Mouse (Mus musculus) hindbrain, embryonic 16.5 days (tissue): ENCODE measurements around the gene Maneal. TPM values are rescaled to one million over a fixed set of nuclear protein-coding genes. Genes with fewer than 3 reads are reported as not detected.

Source experiments
- ATAC-seq: fragments of 200-750 bp; cut with Nextera tagmentation; 2 replicates; pipeline ENCODE4 v1.8.0; 2017; ENCODE audit warnings: moderate TSS enrichment, moderate library complexity
- H3K27ac ChIP-seq: fragments of 300-500 bp; sonication (generic); 2 replicates; pipeline ENCODE4 v1.5.1; 2014; ENCODE audit warnings: low read depth, mild to moderate bottlenecking, control low read depth, low read length, moderate library complexity
- H3K27me3 ChIP-seq: fragments of 300-500 bp; sonication (generic); replicated peaks from 2 replicates; pipeline ENCODE4 v1.6.1; 2014; ENCODE audit warnings: low read length; ENCODE audit not compliant: control insufficient read depth, insufficient read depth
- H3K36me3 ChIP-seq: fragments of 300-500 bp; sonication (generic); 2 replicates; pipeline ENCODE4 v1.6.1; 2014; ENCODE audit warnings: mild to moderate bottlenecking, low read length, moderate library complexity, mixed read lengths; ENCODE audit not compliant: control insufficient read depth, insufficient read depth
- H3K4me1 ChIP-seq: fragments of 300-500 bp; sonication (generic); 2 replicates; pipeline ENCODE4 v1.6.1; 2014; ENCODE audit warnings: low read depth, low read length; ENCODE audit not compliant: control insufficient read depth, insufficient read depth
- H3K4me2 ChIP-seq: fragments of 300-500 bp; sonication (generic); 2 replicates; pipeline ENCODE4 v1.6.1; 2014; ENCODE audit warnings: mild to moderate bottlenecking, low read length, control low read depth, moderate library complexity
- H3K4me3 ChIP-seq: fragments of 300-500 bp; sonication (generic); 2 replicates; pipeline ENCODE4 v1.5.1; 2014; ENCODE audit warnings: mild to moderate bottlenecking, low read length, control low read depth, moderate library complexity
- H3K9ac ChIP-seq: fragments of 300-500 bp; sonication (generic); 2 replicates; pipeline ENCODE4 v1.6.1; 2014; ENCODE audit warnings: low read depth, mild to moderate bottlenecking, control low read depth, low read length, moderate library complexity
- H3K9me3 ChIP-seq: fragments of 300-500 bp; sonication (generic); 2 replicates; pipeline ENCODE4 v1.6.1; 2014; ENCODE audit warnings: mild to moderate bottlenecking, low read length, moderate library complexity; ENCODE audit not compliant: control insufficient read depth
- WGBS: fragments of 180-500 bp; shearing (Covaris S2); extraction: QIAGEN DNeasy Blood & Tissue Kit; methylation state at CpG from one replicate; pipeline ENCODE4 v1.1.7; 2014; 5-methylcytosine and 5-hydroxymethylcytosine counted together
- polyA plus RNA-seq: library from polyadenylated mRNA; unstranded; fragments of >200 nt; fragmentation: Nextera tagmentation; extraction: Ambion mirVana; gene quantifications from 2 replicates; pipeline ENCODE4 v1.2.1, GENCODE M21; 2015

Gene Maneal
- polyA plus RNA-seq, 1 experiment from 2014 or later: 10.6 TPM

- Histone ChIP-seq H3K4me3 (peak within 1 kb of the TSS; percentile 93), H3K9me3 (no peaks in the 10 kb centered on the region), H3K27me3 (no peaks in the 10 kb centered on the region), H3K27ac (peak within 1 kb of the TSS; percentile 97), H3K36me3 (peaks cover 10% of the 10 kb centered on the region), H3K9ac (peak within 1 kb of the TSS; percentile 92), H3K4me1 (peaks cover 26% of the 10 kb centered on the region), H3K4me2 (peak within 1 kb of the TSS; percentile 91)
- WGBS: under 1% methylated on average over 72 of the region's 75 CpGs
- ATAC-seq: peak; percentile 53
Measured at GRCm38 (mm10) chr4:124850933-124851658, 10.9 kb downstream of the Maneal start, which contains the start of gene 1110065P20Rik. TSS of gene 1110065P20Rik (minus strand) at chr4:124851196.

DNA sequence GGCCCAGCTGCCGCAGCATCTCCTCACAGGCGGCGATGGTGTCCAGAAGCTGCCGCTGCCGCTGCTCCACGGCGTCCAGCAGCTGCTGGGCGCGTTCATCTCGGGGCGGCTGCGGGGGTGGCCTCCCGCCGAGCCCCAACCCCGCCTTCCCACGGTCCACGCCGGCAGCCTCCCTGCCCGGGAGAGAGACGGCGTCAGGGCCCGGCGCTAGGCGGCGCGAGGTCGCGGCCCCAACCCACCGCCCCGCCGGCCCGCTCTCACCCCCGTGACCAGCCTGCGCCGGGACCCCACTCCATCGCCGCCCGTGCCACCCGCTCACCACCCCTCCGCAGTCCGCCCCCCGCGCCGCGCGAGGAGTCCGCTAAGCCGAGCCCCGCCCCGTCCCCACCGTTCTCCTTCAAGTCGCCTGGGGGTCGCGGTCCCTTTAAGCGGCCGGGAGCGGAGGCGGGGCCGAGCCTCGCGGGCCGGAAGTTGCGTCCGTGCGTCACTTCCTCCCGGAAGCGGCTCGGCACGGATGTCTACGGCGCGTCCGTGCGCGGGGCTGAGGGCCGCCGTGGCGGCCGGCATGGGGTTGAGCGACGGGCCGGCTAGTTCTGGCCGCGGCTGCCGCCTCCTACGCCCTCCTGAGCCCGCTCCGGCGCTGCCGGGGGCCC lies 11.6 kb downstream of the Maneal start, which contains the start of gene Yrdc:
Yrdc (plus strand) TSS at position 419 of the 653 bp plus-strand sequence.
- Histone ChIP-seq H3K27me3 (no peaks in the 10 kb centered on the region), H3K4me1 (peaks cover 26% of the 10 kb centered on the region), H3K4me3 (peak within 1 kb of the TSS; percentile 93), H3K9ac (peak within 1 kb of the TSS; percentile 92), H3K4me2 (peak within 1 kb of the TSS; percentile 91), H3K9me3 (no peaks in the 10 kb centered on the region), H3K27ac (peak within 1 kb of the TSS; percentile 97), H3K36me3 (peaks cover 9% of the 10 kb centered on the region; the same call in 1 of the 2 replicates)
- WGBS: under 1% methylated on average over 40 of the region's 90 CpGs
- ATAC-seq: peak; percentile 93

DNA sequence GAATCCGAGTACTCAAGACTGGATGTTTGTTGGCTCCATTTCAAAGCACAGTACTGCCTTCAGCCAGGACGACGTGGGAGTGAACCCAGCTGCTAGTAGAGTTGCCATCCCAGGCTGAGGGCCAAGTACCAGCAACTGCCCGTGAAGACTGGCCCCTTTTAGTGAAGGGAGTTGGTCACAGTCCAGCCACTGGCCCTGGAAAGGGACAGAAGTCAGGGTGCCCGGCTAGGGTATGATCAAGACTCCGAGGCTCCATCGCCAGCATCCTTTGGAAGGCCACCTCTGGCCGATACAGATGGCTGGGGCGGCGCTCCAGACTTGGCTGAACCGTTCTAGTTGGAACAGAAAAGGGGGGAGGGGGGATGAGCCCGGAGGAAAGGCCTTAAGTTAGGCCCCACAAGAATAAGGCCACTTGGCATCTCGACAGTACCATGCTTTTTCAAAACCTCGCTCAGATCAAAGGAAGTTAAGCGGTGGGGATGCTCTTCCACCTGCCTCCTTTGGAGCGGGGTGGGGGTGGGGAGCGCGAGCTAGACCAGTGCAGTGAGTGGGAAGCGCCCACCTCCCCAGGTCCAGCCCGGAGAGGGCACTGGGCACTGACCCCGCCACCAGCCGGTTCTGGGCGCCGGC lies 12.2 kb downstream of the Maneal start:
- H3K36me3 ChIP-seq: peaks cover 9% of the 10 kb centered on the region; the same call in 1 of the 2 replicates
- H3K4me1 ChIP-seq: peaks cover 26% of the 10 kb centered on the region
- ATAC-seq: peak; percentile 48
- H3K27me3 ChIP-seq: no peaks in the 10 kb centered on the region
- H3K27ac ChIP-seq: peak overlapping the region; percentile 97
- H3K4me3 ChIP-seq: peak overlapping the region; percentile 93
- peak overlapping the region; percentile 92 for H3K9ac ChIP-seq
- WGBS: 2% methylated on average over 24 of the region's 24 CpGs
- H3K4me2 ChIP-seq: peak overlapping the region; percentile 83
- no peaks in the 10 kb centered on the region for H3K9me3 ChIP-seq

- H3K4me3 ChIP-seq: no peak overlapping the region
- no peaks in the 10 kb centered on the region for H3K27me3 ChIP-seq
- H3K27ac ChIP-seq: no peak overlapping the region
- ATAC-seq: no peak
- H3K36me3 ChIP-seq: peaks cover 3% of the 10 kb centered on the region; the same call in 1 of the 2 replicates
- WGBS: 7% methylated on average over 8 of the region's 8 CpGs
- peaks cover 24% of the 10 kb centered on the region for H3K4me1 ChIP-seq
- no peak overlapping the region for H3K9ac ChIP-seq
- no peaks in the 10 kb centered on the region for H3K9me3 ChIP-seq
- H3K4me2 ChIP-seq: no peak overlapping the region
Measured at GRCm38 (mm10) chr4:124847573-124847972, 14.4 kb downstream of the Maneal start.

DNA sequence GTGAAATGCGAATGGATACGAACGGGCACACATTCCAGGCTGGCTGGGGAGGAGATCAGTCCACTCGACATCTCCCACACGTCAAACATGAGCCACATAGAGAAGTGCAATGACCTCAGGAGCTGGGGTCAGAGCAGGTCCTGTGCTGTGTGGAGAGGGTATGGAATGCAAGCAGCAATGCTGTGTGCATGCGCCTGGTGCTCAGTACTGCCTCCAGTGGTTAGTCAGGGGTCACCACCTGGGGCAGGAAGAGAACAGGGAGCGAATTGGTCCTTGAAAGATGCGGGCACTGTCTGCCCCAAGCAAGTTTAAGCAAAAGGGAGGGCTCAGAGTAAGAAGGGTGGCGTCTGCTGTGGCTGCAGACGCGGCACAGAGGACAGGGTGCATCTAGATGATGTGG lies 18.5 kb downstream of the Maneal start:
- no peak overlapping the region for H3K4me3 ChIP-seq
- no peak overlapping the region for H3K27ac ChIP-seq
- no peaks in the 10 kb centered on the region for H3K9me3 ChIP-seq
- H3K9ac ChIP-seq: no peak overlapping the region
- no peak overlapping the region for H3K4me2 ChIP-seq
- H3K27me3 ChIP-seq: no peaks in the 10 kb centered on the region
- peak; percentile 26; the same call in 1 of the 2 replicates for ATAC-seq
- peaks cover 22% of the 10 kb centered on the region for H3K36me3 ChIP-seq
- 49% methylated on average over 11 of the region's 11 CpGs for WGBS
- peaks cover 5% of the 10 kb centered on the region; the same call in 1 of the 2 replicates for H3K4me1 ChIP-seq

- Histone ChIP-seq H3K27me3 (no peaks in the 10 kb centered on the region), H3K27ac (no peak overlapping the region), H3K4me2 (no peak overlapping the region), H3K4me1 (no peaks in the 10 kb centered on the region), H3K9me3 (no peaks in the 10 kb centered on the region), H3K4me3 (no peak overlapping the region), H3K36me3 (peaks cover 25% of the 10 kb centered on the region), H3K9ac (no peak overlapping the region)
- ATAC-seq: no peak
- 90% methylated on average over 1 of the region's 1 CpGs for WGBS
Measured at GRCm38 (mm10) chr4:124840998-124841397, 21.0 kb downstream of the Maneal start.

- Histone ChIP-seq H3K27me3 (no peaks in the 10 kb centered on the region), H3K36me3 (peaks cover 25% of the 10 kb centered on the region), H3K27ac (no peak overlapping the region), H3K4me1 (no peaks in the 10 kb centered on the region), H3K4me3 (no peak overlapping the region), H3K9ac (no peak overlapping the region), H3K9me3 (no peaks in the 10 kb centered on the region), H3K4me2 (no peak overlapping the region)
- ATAC-seq: no peak
- WGBS: 84% methylated on average over 14 of the region's 14 CpGs
Measured at GRCm38 (mm10) chr4:124838035-124838700, 23.8 kb downstream of the Maneal start.

DNA sequence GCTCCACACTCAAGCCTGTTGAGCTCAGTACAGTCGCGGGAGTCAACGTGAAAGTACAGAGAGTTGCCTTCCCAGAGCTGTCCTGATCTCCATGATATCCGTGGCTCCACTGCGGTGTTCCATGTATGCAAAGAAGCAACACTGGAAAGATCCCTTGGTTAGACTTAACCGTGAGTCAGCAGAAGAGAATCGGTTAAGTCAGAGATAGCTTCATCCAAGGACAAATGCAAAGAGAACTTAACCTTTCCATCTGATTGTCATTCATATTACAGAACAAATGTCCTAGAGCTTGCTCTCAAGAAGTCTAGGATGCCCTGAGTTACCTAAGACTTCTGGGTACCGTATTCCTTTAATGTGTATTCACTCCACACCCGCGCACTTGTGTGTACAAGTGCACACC lies 29.2 kb downstream of the Maneal start:
- peaks cover 7% of the 10 kb centered on the region for H3K36me3 ChIP-seq

More for the DNA sequence above, 29.2 kb downstream of the Maneal start:
- Histone ChIP-seq H3K27ac (no peak overlapping the region), H3K27me3 (no peaks in the 10 kb centered on the region), H3K4me3 (no peak overlapping the region), H3K4me2 (no peak overlapping the region), H3K4me1 (no peaks in the 10 kb centered on the region), H3K9ac (no peak overlapping the region), H3K9me3 (no peaks in the 10 kb centered on the region)
- WGBS: 94% methylated on average over 10 of the region's 10 CpGs
- no peak for ATAC-seq
